Mouse (Mus musculus) midbrain, postnatal 0 days (tissue): ENCODE measurements around the gene Gimd1. TPM values are rescaled to one million over a fixed set of nuclear protein-coding genes. Genes with fewer than 3 reads are reported as not detected.

Source experiments
- ATAC-seq: fragments of 200-750 bp; cut with Nextera tagmentation; 2 replicates; pipeline ENCODE4 v1.8.0; 2017; ENCODE audit warnings: moderate number of reproducible peaks, mild to moderate bottlenecking, moderate TSS enrichment, moderate library complexity; ENCODE audit not compliant: low FRiP score
- DNase-seq: peaks from one replicate; pipeline ENCODE4 v3.0.0-alpha.2; 2015; ENCODE audit warnings: low spot score
- H3K27ac ChIP-seq: fragments of 300-500 bp; sonication (generic); 2 replicates; pipeline ENCODE4 v1.5.1; 2014; ENCODE audit warnings: low read depth, mild to moderate bottlenecking, low read length, mixed read lengths
- H3K27me3 ChIP-seq: fragments of 300-500 bp; sonication (generic); 2 replicates; pipeline ENCODE4 v1.6.1; 2014; ENCODE audit warnings: low read length, control low read depth, mixed read lengths; ENCODE audit not compliant: insufficient read depth
- H3K36me3 ChIP-seq: fragments of 300-500 bp; sonication (generic); 2 replicates; pipeline ENCODE4 v1.6.1; 2014; ENCODE audit warnings: low read length, control low read depth, mixed read lengths; ENCODE audit not compliant: insufficient read depth
- H3K4me1 ChIP-seq: fragments of 300-500 bp; sonication (generic); 2 replicates; pipeline ENCODE4 v1.6.1; 2014; ENCODE audit warnings: mild to moderate bottlenecking, control low read depth, antibody characterized with exemption, low read length, mixed read lengths; ENCODE audit not compliant: insufficient read depth
- H3K4me2 ChIP-seq: fragments of 300-500 bp; sonication (generic); 2 replicates; pipeline ENCODE4 v1.6.1; 2014; ENCODE audit warnings: low read depth, mild to moderate bottlenecking, low read length, mixed read lengths; ENCODE audit not compliant: poor library complexity, severe bottlenecking
- H3K4me3 ChIP-seq: fragments of 300-500 bp; sonication (generic); 2 replicates; pipeline ENCODE4 v1.5.1; 2014; ENCODE audit warnings: low read depth, mild to moderate bottlenecking, low read length, moderate library complexity
- H3K9ac ChIP-seq: fragments of 300-500 bp; sonication (generic); replicated peaks from 2 replicates; pipeline ENCODE4 v1.6.1; 2014; ENCODE audit warnings: mild to moderate bottlenecking, low read length, moderate library complexity, mixed read lengths; ENCODE audit not compliant: poor library complexity, severe bottlenecking
- H3K9me3 ChIP-seq: fragments of 300-500 bp; sonication (generic); 2 replicates; pipeline ENCODE4 v1.6.1; 2016; ENCODE audit warnings: low read length, control low read depth
- CTCF ChIP-seq: IDR thresholded peaks from 2 replicates; pipeline ENCODE4 v1.5.1; 2016; ENCODE audit warnings: antibody characterized with exemption, mild to moderate bottlenecking
- WGBS: fragments of 180-500 bp; shearing (Covaris S2); extraction: QIAGEN DNeasy Blood & Tissue Kit; methylation state at CpG from one replicate; pipeline ENCODE4 v1.1.7; 2014; 5-methylcytosine and 5-hydroxymethylcytosine counted together
- polyA plus RNA-seq: library from polyadenylated mRNA; unstranded; fragments of >200 nt; fragmentation: Nextera tagmentation; extraction: Ambion mirVana; gene quantifications from 2 replicates; pipeline ENCODE4 v1.2.1, GENCODE M21; 2015
- total RNA-seq: library from RNA; depleted of rRNA; stranded (reverse); fragments of >200 nt; gene quantifications from 2 replicates; pipeline ENCODE4 v1.2.3, GENCODE M21; 2014

Gene Gimd1
- total and polyA plus RNA-seq, 2 experiments from 2014 or later: not detected

DNA sequence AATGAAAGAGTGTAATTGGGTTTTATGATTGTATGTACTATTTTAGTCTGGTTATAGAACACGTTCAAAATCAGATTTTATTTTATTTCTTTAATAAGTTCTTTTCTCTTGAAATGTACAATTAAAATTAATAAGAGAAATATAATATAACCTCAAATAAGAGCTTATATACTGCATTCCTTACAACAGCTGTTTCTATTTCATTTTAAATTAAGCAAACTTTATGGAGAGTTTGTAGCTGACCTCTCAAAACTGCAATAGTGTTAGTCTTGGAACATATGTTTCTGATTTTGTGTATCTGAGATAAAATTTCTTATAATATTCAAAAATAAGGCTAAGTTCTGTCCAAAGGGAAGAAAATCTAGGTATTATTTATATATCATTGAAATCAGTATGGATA lies 39.0 kb upstream of the Gimd1 start:
- Histone ChIP-seq H3K9me3 (no peaks in the 10 kb centered on the region), H3K4me3 (no peak overlapping the region), H3K4me1 (no peaks in the 10 kb centered on the region), H3K27ac (no peak overlapping the region), H3K36me3 (no peaks in the 10 kb centered on the region), H3K9ac (no peak overlapping the region), H3K4me2 (no peak overlapping the region), H3K27me3 (no peaks in the 10 kb centered on the region)
- ATAC-seq: no peak
- TF ChIP-seq CTCF: no peak
- DNase-seq: no peak
- WGBS: 77% methylated on average over 1 of the region's 1 CpGs

DNA sequence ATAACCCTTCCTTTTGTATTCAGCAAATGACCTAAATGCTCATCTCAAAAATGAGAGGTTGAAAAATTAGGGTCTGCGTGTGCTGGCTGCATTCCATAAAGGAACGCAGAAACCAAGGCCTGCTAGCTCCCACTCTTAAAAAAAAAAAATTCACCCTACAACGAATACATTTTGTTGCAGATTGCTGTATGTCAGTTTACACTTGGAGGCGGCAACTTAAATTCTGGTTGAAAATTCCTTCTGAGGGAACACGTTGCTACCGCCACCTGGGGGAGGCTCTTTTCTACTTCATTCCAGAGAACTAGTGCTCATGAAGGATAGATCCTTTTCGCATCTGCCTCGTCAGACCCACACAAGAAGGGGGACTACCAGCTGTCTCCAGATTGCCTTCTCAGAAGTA lies 879 bp upstream of the Gimd1 start:
- Histone ChIP-seq H3K9me3 (no peaks in the 10 kb centered on the region), H3K9ac (no peak overlapping the region), H3K4me2 (no peak overlapping the region), H3K4me1 (no peaks in the 10 kb centered on the region), H3K27ac (no peak overlapping the region), H3K4me3 (no peak overlapping the region), H3K36me3 (no peaks in the 10 kb centered on the region), H3K27me3 (no peaks in the 10 kb centered on the region)
- DNase-seq: peak; percentile 37
- no peak for ATAC-seq
- WGBS: 58% methylated on average over 8 of the region's 8 CpGs
- peak; percentile 60 for TF ChIP-seq CTCF

DNA sequence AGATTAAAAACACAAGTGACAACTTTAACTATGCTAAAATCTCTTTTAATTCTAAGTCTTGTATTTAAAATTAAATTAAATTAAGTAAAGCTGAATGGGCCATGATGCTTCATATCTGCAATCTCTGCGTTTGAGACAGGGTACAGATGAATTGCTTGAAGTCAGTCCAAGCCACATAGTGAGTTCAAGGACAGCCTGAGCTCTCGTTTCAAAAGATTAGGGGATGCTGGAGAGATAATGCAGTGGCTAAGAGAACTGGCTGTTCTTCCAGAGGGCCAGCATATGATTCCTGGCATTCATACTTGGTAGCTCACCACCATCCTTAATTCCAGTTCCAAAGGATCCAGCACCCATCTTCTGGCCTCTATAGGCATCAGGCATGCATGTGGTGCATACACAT lies 3.6 kb downstream of the Gimd1 start:
- Histone ChIP-seq H3K4me2 (no peak overlapping the region), H3K9me3 (no peaks in the 10 kb centered on the region), H3K9ac (no peak overlapping the region), H3K27me3 (no peaks in the 10 kb centered on the region), H3K4me3 (no peak overlapping the region), H3K4me1 (no peaks in the 10 kb centered on the region), H3K36me3 (no peaks in the 10 kb centered on the region), H3K27ac (no peak overlapping the region)
- TF ChIP-seq CTCF: no peak
- DNase-seq: no peak
- ATAC-seq: no peak
- 56% methylated on average over 2 of the region's 2 CpGs for WGBS

DNA sequence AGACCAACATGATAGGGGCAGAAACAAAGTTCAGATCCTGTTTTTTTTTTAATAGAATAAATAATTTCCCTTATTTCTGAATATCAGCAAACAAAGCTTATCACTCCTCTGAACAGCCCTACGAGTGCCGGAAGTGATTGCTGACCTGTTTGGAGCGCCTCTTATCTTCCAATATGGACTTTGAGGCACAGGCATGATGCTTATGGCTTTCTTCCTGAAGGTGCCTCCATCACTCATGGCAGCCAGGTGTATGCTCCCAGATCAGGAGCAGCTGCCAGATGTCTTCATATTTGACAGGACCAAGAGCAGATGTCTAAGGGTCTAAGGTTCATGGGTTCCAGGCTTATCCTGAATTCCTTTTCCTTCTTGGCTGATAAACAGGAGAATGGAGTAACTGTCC lies 7.5 kb downstream of the Gimd1 start:
- H3K9ac ChIP-seq: no peak overlapping the region
- no peaks in the 10 kb centered on the region for H3K36me3 ChIP-seq
- no peak overlapping the region for H3K4me3 ChIP-seq
- 98% methylated on average over 3 of the region's 3 CpGs for WGBS
- no peak for ATAC-seq
- no peaks in the 10 kb centered on the region for H3K27me3 ChIP-seq
- H3K4me1 ChIP-seq: no peaks in the 10 kb centered on the region
- H3K9me3 ChIP-seq: no peaks in the 10 kb centered on the region
- no peak overlapping the region for H3K4me2 ChIP-seq
- DNase-seq: no peak
- no peak overlapping the region for H3K27ac ChIP-seq
- no peak for TF ChIP-seq CTCF

DNA sequence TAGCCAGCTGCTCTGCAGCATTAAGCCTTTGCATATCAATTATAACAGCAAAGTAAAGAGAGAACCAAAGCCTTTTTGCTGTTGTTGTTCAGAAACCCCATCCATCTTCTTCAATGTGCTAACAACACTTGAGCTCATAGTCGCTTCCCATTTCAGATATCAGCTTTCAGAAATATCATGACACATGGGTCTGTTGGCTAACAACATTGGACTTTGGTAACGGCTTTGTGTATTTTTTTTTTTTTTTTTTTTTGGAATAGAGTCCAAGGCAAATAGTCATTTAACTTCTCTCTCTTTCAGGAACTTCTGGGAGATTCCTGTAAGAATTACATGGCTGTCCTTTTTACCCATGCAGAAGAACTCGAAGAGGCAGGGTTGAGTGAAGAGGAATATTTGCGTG lies 14.5 kb downstream of the Gimd1 start:
- H3K27me3 ChIP-seq: no peaks in the 10 kb centered on the region
- no peaks in the 10 kb centered on the region for H3K36me3 ChIP-seq
- no peak for TF ChIP-seq CTCF
- H3K4me2 ChIP-seq: no peak overlapping the region
- DNase-seq (no peak), ATAC-seq (no peak)
- no peaks in the 10 kb centered on the region for H3K4me1 ChIP-seq
- H3K27ac ChIP-seq: no peak overlapping the region
- H3K9ac ChIP-seq: no peak overlapping the region
- no peak overlapping the region for H3K4me3 ChIP-seq
- 87% methylated on average over 4 of the region's 4 CpGs for WGBS
- H3K9me3 ChIP-seq: no peaks in the 10 kb centered on the region

DNA sequence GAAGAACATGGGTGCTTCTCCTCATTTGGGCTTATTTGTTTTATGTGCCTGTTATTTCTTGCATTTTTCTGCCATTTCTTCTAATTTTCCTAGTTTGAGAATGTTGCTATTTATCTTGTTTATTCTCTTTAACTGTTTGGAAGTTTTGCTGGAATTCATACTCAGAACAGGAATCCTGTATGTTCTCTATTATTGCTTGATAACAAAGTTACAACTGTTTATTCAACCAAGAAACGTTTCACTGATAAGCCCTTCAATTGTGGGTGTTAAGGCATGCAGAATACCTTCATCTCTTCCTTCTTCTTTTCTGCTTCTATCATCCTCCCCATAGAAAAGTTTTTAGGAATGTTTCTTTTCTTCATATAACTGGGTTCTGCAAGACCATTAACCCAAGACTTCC lies 17.2 kb downstream of the Gimd1 start:
- H3K27ac ChIP-seq: no peak overlapping the region
- DNase-seq (no peak), ATAC-seq (no peak)
- no peak overlapping the region for H3K4me2 ChIP-seq
- no peak overlapping the region for H3K4me3 ChIP-seq
- no peaks in the 10 kb centered on the region for H3K4me1 ChIP-seq
- H3K9me3 ChIP-seq: no peaks in the 10 kb centered on the region
- no peak for TF ChIP-seq CTCF
- no peak overlapping the region for H3K9ac ChIP-seq
- no peaks in the 10 kb centered on the region for H3K27me3 ChIP-seq
- H3K36me3 ChIP-seq: no peaks in the 10 kb centered on the region
- WGBS: 63% methylated on average over 1 of the region's 1 CpGs
